Mouse (Mus musculus) limb, embryonic 14.5 days (tissue): Measurements from ENCODE around the gene Klf16. TPM values are rescaled to one million over a fixed set of nuclear protein-coding genes. Genes with fewer than 3 reads are reported as not detected.

Experiments used
- ATAC-seq: fragments of 200-750 bp; cut with Nextera tagmentation; 2 replicates; pipeline ENCODE4 v1.8.0; 2017; ENCODE audit warnings: low read depth, moderate number of reproducible peaks, moderate TSS enrichment; ENCODE audit not compliant: low FRiP score
- DNase-seq: peaks from one replicate; pipeline ENCODE4 v3.0.0-alpha.2; 2015; ENCODE audit warnings: low spot score
- H3K27ac ChIP-seq: fragments of 300-500 bp; sonication (generic); replicated peaks from 2 replicates; pipeline ENCODE4 v1.5.1; 2014; ENCODE audit warnings: low read depth, mild to moderate bottlenecking, low read length, moderate library complexity, mixed read lengths
- H3K27me3 ChIP-seq: fragments of 300-500 bp; sonication (generic); 2 replicates; pipeline ENCODE4 v1.6.1; 2014; ENCODE audit warnings: low read length, mixed read lengths; ENCODE audit not compliant: control insufficient read depth, insufficient read depth
- H3K36me3 ChIP-seq: fragments of 300-500 bp; sonication (generic); 2 replicates; pipeline ENCODE4 v1.6.1; 2014; ENCODE audit warnings: mild to moderate bottlenecking, low read length, moderate library complexity, mixed read lengths; ENCODE audit not compliant: control insufficient read depth, insufficient read depth
- H3K4me1 ChIP-seq: fragments of 300-500 bp; sonication (generic); 2 replicates; pipeline ENCODE4 v1.6.1; 2014; ENCODE audit warnings: antibody characterized with exemption, low read length, mixed read lengths; ENCODE audit not compliant: control insufficient read depth, insufficient read depth
- H3K4me2 ChIP-seq: fragments of 300-500 bp; sonication (generic); replicated peaks from 2 replicates; pipeline ENCODE4 v1.6.1; 2014; ENCODE audit warnings: low read depth, mild to moderate bottlenecking, low read length, moderate library complexity; ENCODE audit not compliant: severe bottlenecking
- H3K4me3 ChIP-seq: fragments of 300-500 bp; sonication (generic); replicated peaks from 2 replicates; pipeline ENCODE4 v1.5.1; 2014; ENCODE audit warnings: low read length
- H3K9ac ChIP-seq: fragments of 300-500 bp; sonication (generic); 2 replicates; pipeline ENCODE4 v1.6.1; 2014; ENCODE audit warnings: mild to moderate bottlenecking, low read depth, low read length, moderate library complexity; ENCODE audit not compliant: severe bottlenecking
- H3K9me3 ChIP-seq: fragments of 300-500 bp; sonication (generic); 2 replicates; pipeline ENCODE4 v1.6.1; 2016; ENCODE audit warnings: low read length; ENCODE audit not compliant: control insufficient read depth
- POLR2A ChIP-seq: fragments of 200-500 bp; IDR thresholded peaks from 2 replicates; pipeline ENCODE4 v1.8.0; 2012; ENCODE audit warnings: inconsistent platforms, mild to moderate bottlenecking, moderate library complexity, borderline replicate concordance; ENCODE audit not compliant: insufficient read depth, insufficient read length; ENCODE audit errors: extremely low read depth
- WGBS: fragments of 180-500 bp; shearing (Covaris S2); extraction: QIAGEN DNeasy Blood & Tissue Kit; methylation state at CpG from one replicate; pipeline ENCODE4 v1.1.7; 2014; 5-methylcytosine and 5-hydroxymethylcytosine counted together
- polyA plus RNA-seq, 2 experiments: library from polyadenylated mRNA; depleted of rRNA in 1 of 2; stranded (reverse) in 1 of 2; unstranded in 1 of 2; fragments of >200 nt; fragmentation: Nextera tagmentation in 1 of 2; extraction: Ambion mirVana in 1 of 2; gene quantifications; 2 replicates each; pipeline versions ENCODE4 v1.2.1 to v1.2.3; 2012 to 2014

Klf16 gene
- polyA plus RNA-seq, 2 experiments, result 11.0 to 18.9 TPM

DNA sequence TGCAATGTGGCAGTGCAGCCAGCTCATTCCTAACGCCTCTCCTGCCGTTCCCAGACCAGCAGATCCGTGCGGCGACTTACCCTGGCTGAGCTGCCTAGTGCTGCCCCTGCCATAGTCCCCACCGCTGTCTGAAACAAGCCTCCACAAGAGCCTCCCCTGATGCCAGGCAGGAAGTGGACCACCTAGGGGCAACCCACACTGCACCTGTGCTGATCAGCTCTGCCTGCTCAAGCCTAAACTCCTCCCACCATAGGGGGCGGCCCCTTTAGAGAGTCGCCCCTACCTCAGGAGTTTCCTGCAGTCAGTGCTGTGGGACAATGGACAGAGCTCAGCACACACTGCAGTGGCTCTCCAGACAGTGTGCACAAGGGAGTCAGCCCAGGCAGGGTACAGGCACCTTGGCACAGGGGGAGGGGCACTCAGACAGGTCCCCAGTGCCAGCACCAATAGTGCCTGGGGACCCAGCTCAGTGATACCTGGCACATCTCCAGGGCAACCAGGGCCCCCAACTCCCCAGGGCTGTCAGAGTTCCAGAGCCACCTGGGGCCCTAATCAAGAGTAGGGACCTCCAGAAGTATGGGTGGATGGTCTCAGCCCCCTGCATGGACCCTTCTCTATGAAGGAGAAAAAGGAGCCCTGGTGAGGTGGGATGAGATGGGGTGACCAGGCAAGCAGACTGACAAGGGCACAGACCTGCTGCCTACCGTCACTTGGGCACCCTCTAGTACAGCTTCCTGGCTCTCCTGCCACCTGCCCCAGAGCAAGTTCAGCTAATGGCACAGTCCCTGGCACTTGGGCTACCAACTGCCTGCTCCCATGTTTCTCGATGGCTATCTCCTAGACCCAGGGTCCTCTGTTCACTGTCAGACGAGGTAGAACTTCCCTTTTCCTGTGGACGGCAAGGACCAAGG, 7.8 kb upstream of the Klf16 start:
- TF ChIP-seq POLR2A, result no peak
- Histone ChIP-seq H3K4me1 (peaks cover 13% of the 10 kb centered on the region), H3K4me2 (no peak overlapping the region), H3K4me3 (no peak overlapping the region), H3K9ac (no peak overlapping the region), H3K27me3 (no peaks in the 10 kb centered on the region), H3K9me3 (no peaks in the 10 kb centered on the region), H3K27ac (0 out of 2 replicates have a peak overlapping the region, but pooled peaks have one; percentile 7), H3K36me3 (peaks cover 41% of the 10 kb centered on the region)
- DNase-seq, result no peak
- WGBS, result 81% methylated on average over 12 of the region's 12 CpGs
- no peak for ATAC-seq

DNA sequence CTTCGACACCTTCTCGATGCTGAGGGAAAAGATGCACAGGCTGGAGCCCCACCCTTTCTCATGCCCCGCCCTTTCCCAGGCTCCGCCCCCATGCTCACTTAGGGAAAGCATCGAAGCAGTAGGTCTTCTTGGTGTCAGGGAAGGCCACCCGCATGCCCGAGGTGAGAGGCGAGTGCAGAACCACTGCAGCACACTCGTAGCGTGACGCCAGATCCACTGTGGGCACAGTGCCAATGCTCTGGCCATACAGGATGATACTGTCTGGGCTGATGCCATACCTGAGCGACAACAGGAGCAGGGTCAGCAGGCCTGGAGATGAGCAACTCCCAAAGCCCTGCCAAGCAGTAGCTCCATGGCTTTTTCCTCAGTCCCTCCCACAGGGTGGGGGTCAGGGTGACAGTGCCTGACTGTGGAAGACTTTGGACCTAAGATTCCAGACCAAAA, 6.9 kb upstream of the Klf16 start:
- H3K4me3 ChIP-seq, result no peak overlapping the region
- DNase-seq, result no peak

GRCm38 (mm10) chr10:80583047-80583446, 5.9 kb upstream of the Klf16 start:
- TF ChIP-seq POLR2A, result no peak

More for the DNA sequence above, 6.9 kb upstream of the Klf16 start:
- H3K27me3 ChIP-seq, result no peaks in the 10 kb centered on the region
- H3K9me3 ChIP-seq, result no peaks in the 10 kb centered on the region
- peaks cover 11% of the 10 kb centered on the region for H3K4me1 ChIP-seq
- 65% methylated on average over 12 of the region's 12 CpGs for WGBS
- H3K36me3 ChIP-seq, result peaks cover 41% of the 10 kb centered on the region
- no peak for TF ChIP-seq POLR2A
- H3K27ac ChIP-seq, result no peak overlapping the region
- H3K4me2 ChIP-seq, result no peak overlapping the region
- no peak for ATAC-seq
- no peak overlapping the region for H3K9ac ChIP-seq

DNA sequence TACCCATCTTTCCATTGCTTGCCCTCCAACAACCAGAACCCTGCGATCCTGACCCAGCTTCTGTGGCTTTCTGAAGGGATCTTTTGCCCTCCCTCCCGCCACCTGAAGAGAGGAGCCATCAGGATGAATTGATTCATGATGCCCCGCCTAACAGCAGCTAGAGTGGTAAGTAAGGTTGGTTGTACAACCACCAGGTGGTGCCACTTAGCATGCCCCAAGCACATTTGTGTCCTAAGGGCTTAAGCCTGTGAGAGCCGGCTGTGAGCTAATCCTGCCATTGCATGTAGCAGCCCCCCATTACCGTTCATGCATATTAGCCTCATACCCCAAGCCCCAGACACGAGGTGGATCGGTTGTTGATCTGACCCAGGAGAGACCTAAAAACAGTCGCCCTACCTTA, 1.8 kb upstream of the Klf16 start:
- peak overlapping the region; percentile 90 for H3K27ac ChIP-seq
- ATAC-seq (no peak), DNase-seq (peak; percentile 66)
- no peak overlapping the region for H3K9ac ChIP-seq
- 15% methylated on average over 8 of the region's 8 CpGs for WGBS
- peak overlapping the region; percentile 91 for H3K4me2 ChIP-seq
- peaks cover 17% of the 10 kb centered on the region for H3K36me3 ChIP-seq
- peaks cover 29% of the 10 kb centered on the region for H3K4me1 ChIP-seq
- H3K27me3 ChIP-seq, result no peaks in the 10 kb centered on the region
- no peaks in the 10 kb centered on the region for H3K9me3 ChIP-seq
- no peak for TF ChIP-seq POLR2A
- H3K4me3 ChIP-seq, result peak overlapping the region; percentile 86

More at GRCm38 (mm10) chr10:80583047-80583446, 5.9 kb upstream of the Klf16 start:
- Histone ChIP-seq H3K4me1 (peaks cover 10% of the 10 kb centered on the region; the same call in 1 of the 2 replicates), H3K9me3 (no peaks in the 10 kb centered on the region), H3K9ac (no peak overlapping the region), H3K4me2 (no peak overlapping the region), H3K4me3 (no peak overlapping the region), H3K36me3 (peaks cover 41% of the 10 kb centered on the region), H3K27ac (no peak overlapping the region), H3K27me3 (no peaks in the 10 kb centered on the region)
- 87% methylated on average over 5 of the region's 5 CpGs for WGBS
- DNase-seq (no peak), ATAC-seq (no peak)

GRCm38 (mm10) chr10:80578131-80578750, 1.1 kb upstream of the Klf16 start:
- H3K27ac ChIP-seq, result peak overlapping the region; percentile 90
- H3K4me2 ChIP-seq, result peak overlapping the region; percentile 91
- ATAC-seq (peak; percentile 35; the same call in 1 of the 2 replicates), DNase-seq (peak; percentile 75)
- no peaks in the 10 kb centered on the region for H3K9me3 ChIP-seq
- H3K36me3 ChIP-seq, result peaks cover 11% of the 10 kb centered on the region
- no peaks in the 10 kb centered on the region for H3K27me3 ChIP-seq
- WGBS, result 2% methylated on average over 29 of the region's 29 CpGs
- 0 out of 2 replicates have a peak, but pooled peaks have one; percentile 25 for TF ChIP-seq POLR2A
- peaks cover 31% of the 10 kb centered on the region for H3K4me1 ChIP-seq
- H3K4me3 ChIP-seq, result peak overlapping the region; percentile 86
- peak overlapping the region; percentile 34 for H3K9ac ChIP-seq
